Mouse (Mus musculus) gastrocnemius, postnatal 14 days (tissue): ENCODE data around the gene H2-M5. TPM values are rescaled to one million over a fixed set of nuclear protein-coding genes. Genes with fewer than 3 reads are reported as not detected.
A peak's percentile ranks its signal among the peaks of the same experiment; 100 is the strongest.
"Not testable (repeated sequence)": the region's sequence is repeated elsewhere in the genome, so short reads cannot be mapped to it uniquely, and the experiment has no call there.

Source experiments
- DNase-seq: peaks from one replicate; pipeline ENCODE4 v3.0.0; 2021; ENCODE audit warnings: mixed read lengths
- intact Hi-C: fragments of 180-260 bp; cut with DNase I; formaldehyde crosslinking; loops from one replicate; pipeline ENCODE4 v1.15.1; 2025; ENCODE audit warnings: low total_unique reads
- total RNA-seq, 2 experiments: library from RNA; stranded (reverse); gene quantifications; 2 replicates each; pipeline ENCODE4 v1.2.3; 2021

H2-M5 gene
- total RNA-seq, 2 experiments from 2014 or later = not detected

DNA sequence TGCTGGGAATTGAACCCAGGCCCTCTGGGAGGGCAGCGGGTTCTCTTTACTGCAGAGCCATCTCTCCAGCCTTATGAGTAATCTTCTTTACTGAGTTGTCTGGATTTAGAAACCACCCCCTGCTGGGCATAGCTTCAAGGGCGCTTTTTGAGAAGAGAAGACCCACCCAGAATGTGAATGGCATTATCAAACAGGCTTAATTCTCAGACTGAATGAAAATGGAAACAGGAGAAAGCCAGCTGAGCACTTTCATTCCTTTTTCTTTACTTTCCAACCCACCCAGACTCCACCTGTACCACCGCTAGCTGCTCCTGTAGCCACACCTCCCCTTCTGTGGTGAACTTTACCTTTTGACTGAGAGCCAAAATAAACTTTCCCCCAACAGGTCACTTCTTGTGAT, 6.1 kb upstream of the H2-M5 start:
- no peak for DNase-seq
- intact Hi-C loops = loop anchor here (5.0 kb wide), 1 partner anchor 78 kb away; no protein-coding TSS in a partner anchor

DNA sequence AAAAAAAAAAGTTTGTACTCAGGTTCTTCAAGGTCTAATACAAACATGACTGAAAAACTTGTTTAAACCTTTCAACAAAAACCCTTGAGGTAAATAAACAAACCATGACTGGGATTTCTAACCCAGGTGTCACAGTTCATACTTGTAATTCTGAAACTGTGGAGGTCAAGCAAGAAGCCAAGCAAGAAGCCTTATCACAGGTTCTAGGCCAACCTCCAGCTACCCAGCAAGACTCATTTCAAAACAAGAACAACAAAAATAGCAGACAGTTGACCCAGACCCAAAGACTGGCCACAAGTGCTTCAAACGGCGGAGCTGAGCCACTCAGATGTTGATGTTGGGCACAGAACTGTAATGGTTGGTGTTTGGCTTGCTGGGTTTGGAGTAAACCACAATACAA, 5.2 kb upstream of the H2-M5 start:
- intact Hi-C loops = no loop called here
- no peak for DNase-seq

DNA sequence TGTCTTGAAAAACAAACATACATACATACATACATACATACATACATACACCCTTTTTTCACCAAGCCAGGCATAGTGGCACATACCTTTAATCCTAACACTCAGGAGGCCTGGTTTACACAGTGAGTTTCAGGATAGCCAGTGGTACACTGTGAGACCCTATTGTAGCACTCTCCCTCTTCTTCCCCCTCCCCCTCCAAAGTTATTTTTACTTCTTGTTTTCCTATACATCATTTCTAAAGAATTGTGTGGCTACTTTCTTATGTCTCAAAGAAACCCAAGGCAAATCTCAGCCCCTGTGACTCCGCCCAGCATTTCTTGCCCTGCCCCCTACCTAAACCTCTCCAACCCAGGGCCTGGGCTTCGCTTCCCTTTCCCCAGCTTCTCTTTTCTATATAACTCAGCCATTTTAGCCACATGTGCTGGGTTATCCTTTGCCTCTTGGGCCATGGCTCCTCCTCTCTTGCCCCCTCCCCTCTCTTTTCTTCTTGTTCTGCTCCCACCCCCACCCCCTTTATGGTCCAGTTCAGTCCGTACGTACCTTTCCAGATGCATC, 4.5 kb upstream of the H2-M5 start:
- DNase-seq = no peak
- intact Hi-C loops = no loop called here

DNA sequence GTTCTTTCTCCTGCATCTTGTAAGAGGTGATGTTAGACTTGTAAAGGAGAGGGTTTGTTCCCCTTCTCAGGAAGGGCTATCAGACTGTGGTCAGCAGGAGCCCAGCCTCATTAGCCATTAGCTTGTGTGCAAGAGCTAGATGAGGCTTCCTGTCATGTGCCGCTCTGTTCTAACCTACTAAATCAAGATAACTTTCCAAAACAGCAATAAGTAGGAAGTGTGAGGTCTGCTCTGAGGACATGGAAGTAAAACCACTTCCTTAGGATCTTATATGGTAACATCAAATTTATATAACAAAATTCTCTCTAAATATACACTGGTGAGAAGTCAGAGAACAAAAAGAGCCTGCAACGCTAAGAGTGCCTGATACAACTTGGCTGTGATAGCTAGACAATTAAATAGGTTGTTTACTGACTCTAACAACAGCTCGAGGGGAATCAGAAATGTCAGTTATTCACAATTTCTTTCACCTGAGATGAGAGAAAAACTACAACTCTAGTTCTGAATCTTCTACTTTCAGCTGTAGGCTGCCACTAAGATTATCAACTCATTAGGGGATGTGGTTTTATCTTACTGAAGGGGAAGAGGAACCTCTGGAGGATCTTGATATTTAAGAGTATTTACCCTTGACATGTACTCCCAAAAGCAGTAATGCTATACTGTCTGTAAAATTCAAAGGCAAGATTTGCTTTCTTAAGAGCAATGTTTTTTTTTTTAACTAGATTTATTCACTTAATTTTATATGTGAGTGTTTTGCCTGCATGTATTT, 3.2 kb upstream of the H2-M5 start:
- intact Hi-C loops = no loop called here
- no peak for DNase-seq

DNA sequence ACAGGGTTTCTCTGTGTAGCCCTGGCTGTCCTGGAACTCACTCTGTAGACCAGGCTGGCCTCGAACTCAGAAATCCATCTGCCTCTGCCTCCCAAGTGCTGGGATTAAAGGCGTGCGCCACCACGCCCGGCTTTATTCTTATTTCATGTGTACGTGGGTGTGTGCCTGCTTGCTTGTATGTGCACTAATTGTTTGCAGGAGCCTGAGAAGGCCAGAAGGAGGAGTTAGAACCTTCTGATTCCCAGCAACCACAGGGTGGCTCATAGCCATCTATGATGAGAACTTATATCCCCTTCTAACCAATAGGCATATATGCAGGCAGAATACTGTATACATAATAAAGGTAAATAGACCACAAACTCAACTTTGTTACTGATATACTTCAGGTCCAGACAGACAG, 1.3 kb upstream of the H2-M5 start:
- intact Hi-C loops, DNase-seq: not testable (repeated sequence)

DNA sequence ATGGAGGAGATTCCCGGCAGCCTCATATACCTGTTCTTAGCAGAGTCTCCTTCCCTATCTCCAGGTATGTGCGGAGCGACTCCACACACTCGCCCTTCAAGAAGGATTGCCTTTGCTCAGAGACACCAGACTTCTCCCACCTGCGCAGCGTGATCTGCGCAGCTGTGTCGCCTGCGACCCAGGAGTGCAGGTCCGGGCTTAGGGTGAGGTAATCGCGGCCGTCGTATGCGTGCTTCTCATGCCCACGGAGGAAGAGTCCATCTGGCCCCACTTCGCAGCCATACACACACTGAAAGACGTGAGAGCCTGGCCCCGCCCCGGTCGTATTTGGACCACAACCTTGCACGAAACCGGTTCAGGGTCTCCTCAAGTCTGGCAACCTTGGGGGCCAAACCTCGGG, 862 bp downstream of the H2-M5 start:
- intact Hi-C loops = no loop called here
- no peak for DNase-seq

DNA sequence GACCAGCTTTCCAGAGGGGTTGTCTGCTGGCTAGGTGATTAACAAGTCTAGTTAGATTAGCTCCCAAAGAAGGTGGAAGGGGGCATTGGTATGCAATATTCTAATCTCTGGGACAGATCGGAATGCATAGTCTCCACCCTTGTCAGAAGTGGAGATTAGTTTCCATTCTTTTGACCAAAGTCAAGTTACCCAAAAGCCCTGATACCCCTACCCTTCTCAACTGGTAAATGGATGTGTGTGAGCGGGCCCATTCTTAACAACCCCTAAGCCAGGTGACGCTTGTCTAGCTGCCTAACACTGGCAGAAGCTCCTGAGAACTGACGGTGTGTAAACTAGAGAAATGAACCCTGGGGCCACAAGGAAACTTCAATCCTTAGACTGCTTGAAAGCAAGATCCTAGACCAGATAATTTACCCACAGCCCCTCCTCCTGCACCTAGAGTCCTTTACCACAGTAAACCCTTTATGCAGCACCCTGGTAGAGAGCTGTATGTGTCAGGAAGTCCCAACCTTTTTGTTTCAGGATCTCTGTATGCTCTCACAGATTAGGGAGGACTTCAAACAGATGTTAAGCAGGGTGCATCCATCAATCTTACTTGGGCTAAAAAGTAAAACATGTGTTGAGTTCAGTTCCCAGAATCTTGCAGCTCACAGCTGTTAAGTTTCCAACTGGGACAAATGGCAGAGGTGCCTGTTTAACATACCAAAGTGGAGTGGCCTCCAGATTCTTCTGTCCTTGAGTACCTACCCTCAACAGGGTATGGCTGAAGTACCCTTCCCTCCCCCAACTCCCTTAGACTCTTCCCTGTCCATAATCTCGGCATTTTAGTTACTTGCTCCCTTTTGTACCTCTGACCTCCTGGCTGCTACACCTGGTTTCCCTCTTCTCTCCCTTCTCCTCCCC, 6.8 kb downstream of the H2-M5 start:
- intact Hi-C loops = no loop called here

DNA sequence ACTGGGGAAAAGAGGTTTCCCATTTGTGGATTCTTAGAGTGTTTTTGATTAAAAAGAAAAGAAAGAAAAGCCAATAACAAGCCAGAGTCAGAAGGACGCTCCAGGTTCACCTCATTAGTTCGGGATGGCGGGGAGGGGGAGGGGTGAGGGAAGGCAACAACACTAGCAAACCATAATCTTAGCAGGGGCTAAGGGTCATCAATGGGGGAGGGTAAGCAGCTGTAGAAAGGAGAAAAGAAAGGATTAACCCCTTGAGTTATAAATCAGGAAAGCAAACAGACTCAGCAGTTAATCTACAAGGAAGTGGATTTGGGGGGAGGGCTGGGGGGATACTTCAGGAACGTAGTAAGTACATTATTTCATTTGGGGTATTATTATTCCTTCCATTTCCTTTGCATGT, 7.5 kb downstream of the H2-M5 start:
- no peak for DNase-seq
- intact Hi-C loops = no loop called here

More for the DNA sequence above, 6.8 kb downstream of the H2-M5 start:
- no peak for DNase-seq

DNA sequence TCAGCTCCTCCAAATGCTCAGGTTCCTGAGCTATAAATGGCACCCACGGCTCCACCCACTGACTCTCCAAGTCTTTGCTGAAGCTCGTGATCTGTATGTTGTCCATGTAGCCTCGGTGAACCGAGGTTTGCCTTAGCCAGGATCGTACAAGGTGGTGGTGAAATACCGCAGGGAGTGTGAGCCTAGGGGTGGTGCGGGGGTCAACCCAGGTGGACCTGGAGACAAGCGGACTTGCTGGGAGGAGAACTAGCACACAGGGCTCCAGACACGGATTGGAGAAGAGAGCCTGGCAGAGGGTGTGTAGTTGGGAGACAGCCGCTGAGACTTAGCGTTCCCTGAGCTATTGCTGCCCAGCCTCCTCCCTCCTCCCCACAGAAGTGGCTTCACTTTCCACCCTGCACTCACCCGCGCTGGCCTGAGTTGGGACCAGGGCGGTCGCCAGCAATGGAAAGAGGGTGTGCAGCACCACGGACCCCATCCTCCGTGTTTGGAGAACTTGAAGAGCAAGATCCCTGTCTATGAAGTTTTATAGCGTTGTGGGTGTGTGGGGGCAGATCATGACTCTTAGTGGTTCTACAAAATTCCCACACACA, 8.0 kb downstream of the H2-M5 start, which contains the start of gene 2410137M14Rik:
Gene 2410137M14Rik, minus strand, starts transcription at position 17 of the 593 bp plus-strand sequence.
- DNase-seq = no peak
- intact Hi-C loops = no loop called here

DNA sequence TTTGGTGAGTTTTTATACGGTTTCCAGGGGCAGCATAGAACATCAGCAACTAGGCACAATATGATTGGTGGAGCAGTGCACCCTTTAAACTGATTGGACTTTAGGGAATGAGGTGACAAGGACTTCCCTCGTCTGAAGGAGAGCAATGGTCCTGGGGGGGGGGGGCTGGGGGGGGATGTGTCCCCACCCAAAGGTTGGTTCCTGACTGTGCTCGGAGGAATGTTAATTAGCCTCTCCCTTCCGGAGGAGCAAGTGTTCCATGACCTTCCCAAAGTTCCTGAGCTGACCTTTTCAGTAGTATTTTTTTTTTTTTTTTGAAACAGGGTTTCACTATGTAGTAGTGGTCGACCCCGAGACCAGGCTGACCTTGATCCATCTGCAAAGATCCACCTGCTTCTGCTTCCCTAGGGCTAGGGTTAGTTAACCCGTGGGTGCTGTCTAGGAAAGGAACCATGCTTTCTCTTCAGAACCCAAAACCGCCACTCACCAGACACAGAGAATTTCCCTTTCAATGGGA, 16.0 kb downstream of the H2-M5 start:
- intact Hi-C loops = no loop called here
- DNase-seq = no peak

DNA sequence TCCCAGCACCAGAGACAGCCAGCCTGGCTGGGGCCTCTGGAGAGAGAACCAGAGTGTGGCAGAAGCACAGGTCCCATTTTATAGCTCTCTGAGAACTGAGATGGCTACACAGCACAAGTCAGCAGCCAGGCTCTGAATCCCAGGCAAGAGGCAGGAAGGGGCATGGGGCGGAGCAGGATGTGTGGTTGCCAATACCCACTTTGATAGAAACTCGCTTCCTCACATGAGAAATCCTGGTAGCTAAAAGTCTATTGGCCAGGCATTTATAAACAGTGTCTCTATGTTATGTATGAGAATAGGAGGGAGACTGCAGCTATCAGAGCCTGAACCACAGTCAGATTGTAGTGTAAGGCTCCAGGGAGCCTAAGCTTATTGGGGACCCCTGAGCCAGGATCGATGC, 16.5 kb downstream of the H2-M5 start:
- intact Hi-C loops = no loop called here
- no peak for DNase-seq

DNA sequence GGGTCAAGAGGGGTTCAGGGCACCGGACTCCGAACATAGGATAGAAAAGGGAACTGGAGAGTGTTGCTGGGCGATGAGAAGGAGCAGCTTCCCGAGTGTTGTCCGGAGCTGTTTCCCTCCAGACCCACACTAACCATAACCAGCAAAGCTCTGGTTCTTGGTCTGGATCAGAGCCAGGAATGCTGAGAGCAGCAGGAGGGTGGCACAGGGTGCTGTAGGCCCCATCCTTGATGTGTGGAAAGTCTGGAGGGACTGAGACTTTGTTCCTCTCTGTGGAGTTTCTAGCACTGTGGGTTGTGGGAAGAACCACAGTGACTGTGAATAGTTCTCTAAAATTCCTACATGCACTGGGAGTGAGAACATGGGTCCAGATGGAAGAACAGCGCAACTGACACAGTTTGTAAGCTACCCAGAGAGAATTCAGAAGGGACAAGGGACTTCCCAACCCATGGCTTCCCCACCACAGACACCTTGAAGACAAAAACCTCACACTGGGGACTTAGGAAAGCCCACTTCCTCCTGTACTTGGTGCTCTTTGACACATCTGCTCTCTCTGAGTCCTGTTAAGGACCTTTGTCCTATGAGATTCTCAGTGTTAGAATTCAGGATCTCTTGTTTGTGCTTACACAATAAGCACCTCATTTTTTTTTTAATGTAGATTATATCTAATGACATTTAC, 18.0 kb downstream of the H2-M5 start:
- intact Hi-C loops = no loop called here
- DNase-seq = no peak

DNA sequence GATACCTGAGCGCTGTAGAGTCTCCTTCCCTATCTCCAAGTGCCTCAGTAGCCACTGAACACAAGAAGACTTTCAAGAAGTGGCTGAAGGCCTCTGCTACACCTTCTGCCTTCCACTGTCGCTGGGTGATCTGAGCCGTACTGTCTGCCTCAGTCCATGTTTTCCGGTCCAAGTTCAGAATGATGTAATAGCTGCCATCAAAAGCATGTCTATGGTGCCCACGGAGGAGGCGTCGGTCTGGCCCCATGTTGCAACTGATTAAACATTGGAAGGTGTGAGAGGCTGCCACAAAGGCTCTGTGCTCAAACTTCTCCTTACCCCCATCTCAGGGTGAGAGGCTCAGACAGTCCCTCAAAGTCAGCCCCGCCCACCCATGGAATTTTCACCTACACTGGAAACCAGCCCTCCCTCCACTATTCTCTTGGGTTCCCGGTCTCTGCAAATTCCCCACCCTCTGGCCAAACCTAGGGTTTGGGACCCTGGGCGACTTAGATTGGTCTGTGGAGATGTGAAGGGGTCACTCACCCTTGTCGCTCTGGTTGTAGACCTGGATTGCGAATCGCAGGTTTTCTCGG, 18.9 kb downstream of the H2-M5 start:
- no peak for DNase-seq
- intact Hi-C loops = no loop called here

DNA sequence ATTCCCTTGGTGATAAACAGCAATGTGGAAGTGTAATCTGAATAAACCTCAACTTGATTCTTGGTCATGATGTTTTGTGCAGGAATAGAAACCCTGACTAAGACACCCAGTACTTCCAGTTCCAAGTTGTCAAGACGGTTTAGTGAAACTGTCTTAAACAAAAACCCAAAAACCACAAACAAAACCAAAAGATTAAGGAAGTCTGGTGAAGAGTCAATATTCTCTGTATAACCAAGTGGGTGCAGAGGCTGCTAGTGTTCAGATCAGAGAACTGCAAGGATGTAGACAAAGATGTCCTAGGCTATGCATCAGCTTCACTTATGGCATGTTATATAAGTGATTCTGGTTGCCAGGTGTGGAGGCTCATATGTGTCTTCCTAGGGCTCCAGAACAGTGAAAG, 22.5 kb downstream of the H2-M5 start:
- DNase-seq = no peak
- intact Hi-C loops = no loop called here

DNA sequence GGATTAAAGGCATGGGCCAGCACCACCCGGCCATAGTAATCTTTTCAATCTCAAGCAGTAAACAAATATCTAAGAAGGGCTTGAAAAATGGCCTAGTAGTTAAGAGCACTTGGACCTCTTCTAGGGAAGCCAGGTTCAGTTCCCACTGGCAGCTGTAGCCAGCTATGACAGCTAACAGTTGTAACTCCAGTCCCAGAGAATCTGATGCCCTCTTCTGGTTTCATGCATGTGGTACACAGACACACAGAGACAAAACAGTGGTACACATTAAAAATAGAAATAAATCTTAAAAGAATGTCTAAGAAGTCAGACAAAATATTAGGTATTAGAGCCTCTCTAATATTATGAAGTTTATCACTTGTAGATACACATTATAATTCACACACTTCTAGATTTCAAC, 28.2 kb downstream of the H2-M5 start:
- no peak for DNase-seq
- intact Hi-C loops = no loop called here

DNA sequence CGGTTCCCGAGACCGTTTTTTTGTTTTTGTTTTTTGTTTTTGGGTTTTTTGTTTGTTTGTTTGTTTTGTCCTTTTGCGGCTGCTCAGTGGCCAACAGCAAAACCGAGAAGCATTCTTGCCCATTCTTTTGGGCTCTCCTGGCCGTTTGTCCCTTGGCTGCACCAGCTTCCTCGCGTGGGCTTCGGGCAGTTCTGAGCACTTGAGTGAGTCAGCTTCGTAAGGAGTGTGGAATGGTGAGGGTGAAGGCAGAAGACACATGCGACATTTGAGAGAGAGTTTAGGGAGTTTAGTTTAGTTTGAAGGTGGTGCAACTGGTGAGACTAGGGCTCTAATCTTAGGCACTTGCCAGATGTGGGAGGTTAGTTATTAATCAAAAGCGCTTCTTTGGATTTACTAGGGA, 30.5 kb downstream of the H2-M5 start:
- no peak for DNase-seq
- intact Hi-C loops = no loop called here

DNA sequence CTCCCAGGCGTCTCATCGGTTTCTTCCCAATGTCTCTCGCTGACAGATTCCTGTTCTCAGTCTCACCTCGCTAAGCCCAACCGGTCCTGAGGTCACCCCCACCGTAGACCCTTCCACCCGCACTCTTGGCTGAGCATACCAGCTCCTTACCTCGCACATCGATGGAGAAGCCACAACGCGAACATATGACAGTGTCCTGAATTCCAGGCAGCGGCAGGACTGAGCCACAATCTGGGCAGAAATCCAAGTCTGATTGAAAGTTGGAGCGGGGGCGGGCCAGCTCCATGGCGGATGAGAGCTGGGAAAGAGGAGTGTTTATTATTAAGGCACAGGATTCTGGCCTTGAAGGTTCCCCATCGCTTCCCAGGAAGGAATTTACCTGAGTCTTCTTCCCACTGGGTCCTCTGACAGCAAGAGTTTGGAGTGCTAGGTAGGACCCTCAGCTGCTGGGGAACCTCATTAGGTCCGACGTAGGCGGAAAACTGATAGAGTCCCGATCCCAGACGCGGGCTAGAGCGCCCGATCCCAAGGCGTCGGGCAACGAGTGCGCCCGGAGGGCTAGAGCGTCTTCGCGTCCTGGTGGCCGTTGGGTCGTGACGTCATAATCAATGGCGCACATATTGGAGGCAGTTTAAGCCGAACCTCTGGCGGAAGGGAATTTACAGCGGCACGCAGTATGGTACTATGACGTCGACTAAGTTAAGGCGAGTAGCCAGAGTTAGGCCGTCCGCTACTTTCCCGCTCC, 31.2 kb downstream of the H2-M5 start, which contains the start of the genes Znrd1 and Znrd1as:
Gene Znrd1, minus strand, starts transcription at position 561 of the 745 bp plus-strand sequence.
Gene Znrd1as, plus strand, starts transcription at position 594 of the 745 bp plus-strand sequence.
- intact Hi-C loops = no loop called here
- peak; percentile 92 for DNase-seq

DNA sequence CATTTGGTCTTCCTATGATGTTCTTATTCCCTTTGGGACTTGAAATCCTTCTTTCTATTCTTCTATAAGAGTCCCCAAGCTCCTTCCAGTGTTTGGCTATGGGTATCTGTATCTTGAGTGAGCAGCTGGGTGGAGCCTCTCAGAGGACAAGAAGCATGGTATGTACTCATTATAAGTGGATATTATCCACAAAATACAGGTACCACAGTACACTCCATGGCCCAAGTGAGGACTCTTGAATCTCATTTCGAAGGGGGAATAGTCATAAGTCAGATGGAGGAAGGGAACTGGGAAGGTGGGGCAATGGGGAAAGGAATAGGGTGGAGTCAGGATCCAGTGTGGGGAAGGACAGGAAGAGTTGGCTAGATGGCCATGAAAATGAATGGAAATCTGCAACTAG, 36.3 kb downstream of the H2-M5 start:
- intact Hi-C loops = no loop called here
- no peak for DNase-seq
